Mouse (Mus musculus) liver, embryonic 15.5 days (tissue): ENCODE data around the gene Gm28048. TPM values are rescaled to one million over a fixed set of nuclear protein-coding genes. Genes with fewer than 3 reads are reported as not detected.

Source experiments
- ATAC-seq: fragments of 200-750 bp; cut with Nextera tagmentation; 2 replicates; pipeline ENCODE4 v1.8.0; 2017; ENCODE audit warnings: moderate number of reproducible peaks, mild to moderate bottlenecking, moderate library complexity; ENCODE audit not compliant: insufficient read depth
- H3K27ac ChIP-seq: fragments of 300-500 bp; sonication (generic); replicated peaks from 2 replicates; pipeline ENCODE4 v1.5.1; 2015; ENCODE audit warnings: mild to moderate bottlenecking, inconsistent platforms
- H3K27me3 ChIP-seq: fragments of 300-500 bp; sonication (generic); 2 replicates; pipeline ENCODE4 v1.6.1; 2015; ENCODE audit warnings: mild to moderate bottlenecking, inconsistent platforms
- H3K36me3 ChIP-seq: fragments of 300-500 bp; sonication (generic); replicated peaks from 2 replicates; pipeline ENCODE4 v1.6.1; 2015; ENCODE audit warnings: moderate library complexity, mild to moderate bottlenecking, inconsistent platforms
- H3K4me1 ChIP-seq: fragments of 300-500 bp; sonication (generic); replicated peaks from 2 replicates; pipeline ENCODE4 v1.6.1; 2015; ENCODE audit warnings: inconsistent platforms
- H3K4me2 ChIP-seq: fragments of 300-500 bp; sonication (generic); 2 replicates; pipeline ENCODE4 v1.6.1; 2015; ENCODE audit warnings: moderate library complexity, mild to moderate bottlenecking, inconsistent platforms
- H3K4me3 ChIP-seq: fragments of 300-500 bp; sonication (generic); replicated peaks from 2 replicates; pipeline ENCODE4 v1.5.1; 2015; ENCODE audit warnings: mild to moderate bottlenecking, inconsistent platforms
- H3K9ac ChIP-seq: fragments of 300-500 bp; sonication (generic); 2 replicates; pipeline ENCODE4 v1.6.1; 2015; ENCODE audit warnings: moderate library complexity, mild to moderate bottlenecking, inconsistent platforms
- H3K9me3 ChIP-seq: fragments of 300-500 bp; sonication (generic); replicated peaks from 2 replicates; pipeline ENCODE4 v1.6.1; 2016; ENCODE audit warnings: inconsistent platforms
- WGBS: fragments of 180-500 bp; shearing (Covaris S2); methylation state at CpG from one replicate; pipeline ENCODE4 v1.1.7; 2015; ENCODE audit warnings: mixed read lengths; ENCODE audit not compliant: insufficient replicate concordance; 5-methylcytosine and 5-hydroxymethylcytosine counted together
- polyA plus RNA-seq: library from polyadenylated mRNA; unstranded; fragments of >200 nt; fragmentation: Nextera tagmentation; extraction: Ambion mirVana; gene quantifications from 2 replicates; pipeline ENCODE4 v1.2.1, GENCODE M21; 2015

Gene Gm28048
- polyA plus RNA-seq, 1 experiment from 2014 or later, result 9.2 TPM

DNA sequence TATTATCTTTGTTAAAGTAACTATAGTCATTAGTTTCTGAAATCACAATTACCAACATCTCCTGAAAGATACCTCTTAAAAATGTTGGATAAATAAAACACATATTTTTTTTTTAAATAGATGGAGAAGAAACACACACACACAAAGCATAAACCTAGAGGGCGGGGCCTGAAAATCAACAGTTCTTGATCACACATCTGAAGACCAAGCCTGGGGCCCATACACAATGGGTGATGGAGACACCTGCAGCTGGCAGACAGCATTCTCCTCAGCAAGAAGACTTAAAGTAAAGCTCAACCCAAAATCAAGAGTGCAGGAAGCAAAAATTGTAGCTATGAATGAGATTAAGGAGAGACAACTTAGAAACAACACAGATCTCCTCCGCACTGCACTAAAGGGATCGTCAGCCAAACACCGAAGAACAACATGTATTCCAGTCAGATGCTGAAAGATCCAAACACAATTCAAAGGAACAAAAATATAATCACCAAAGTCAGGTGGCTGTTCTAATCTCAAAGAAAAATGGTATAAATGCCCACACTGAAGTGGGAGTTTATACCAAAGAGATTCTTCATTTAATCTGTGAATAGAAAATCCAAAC lies 44.1 kb downstream of the Gm28048 start:
- Histone ChIP-seq H3K27ac (no peak overlapping the region), H3K9me3 (no peaks in the 10 kb centered on the region), H3K4me1 (peaks cover 4% of the 10 kb centered on the region), H3K4me2 (no peak overlapping the region), H3K27me3 (no peaks in the 10 kb centered on the region), H3K4me3 (no peak overlapping the region), H3K9ac (no peak overlapping the region), H3K36me3 (no peaks in the 10 kb centered on the region)
- WGBS, result 87% methylated on average over 4 of the region's 4 CpGs
- ATAC-seq, result no peak

DNA sequence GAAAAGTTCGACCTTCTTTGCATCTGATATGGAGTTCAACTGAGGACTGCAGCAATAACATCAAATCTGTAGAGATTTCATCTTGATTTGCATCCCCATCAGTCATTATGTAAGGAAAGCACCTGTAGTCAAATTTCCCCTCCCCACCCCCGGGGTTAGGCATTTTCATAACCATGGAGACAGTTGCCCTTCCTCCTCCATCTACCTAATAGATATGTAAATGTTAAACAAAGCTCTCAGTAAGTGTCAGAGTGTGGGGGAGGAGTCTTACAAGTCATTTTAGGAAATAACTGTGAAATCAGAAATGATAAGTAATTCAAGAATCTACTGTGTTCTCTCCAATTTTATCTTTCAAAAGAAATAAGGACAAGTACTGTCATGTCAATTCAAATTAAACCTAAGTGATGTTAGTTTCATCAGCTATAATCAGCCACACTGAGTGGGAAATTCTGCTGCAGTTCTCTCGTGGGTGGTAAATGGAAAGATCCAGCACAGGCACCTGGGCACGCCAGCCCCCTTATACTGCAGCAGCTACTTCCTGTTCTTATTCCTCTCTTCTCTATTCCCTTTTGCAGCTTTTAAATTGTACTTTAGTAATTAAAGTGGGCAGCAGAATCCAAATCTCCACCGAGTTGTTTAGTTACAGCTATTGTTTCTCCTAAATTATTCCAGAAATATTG lies 45.3 kb downstream of the Gm28048 start:
- H3K9ac ChIP-seq, result no peak overlapping the region
- ATAC-seq, result no peak
- H3K4me1 ChIP-seq, result peaks cover 17% of the 10 kb centered on the region
- H3K4me2 ChIP-seq, result no peak overlapping the region
- WGBS, result 44% methylated on average over 5 of the region's 5 CpGs
- no peaks in the 10 kb centered on the region for H3K36me3 ChIP-seq
- H3K27ac ChIP-seq, result no peak overlapping the region
- no peaks in the 10 kb centered on the region for H3K27me3 ChIP-seq
- H3K4me3 ChIP-seq, result no peak overlapping the region
- H3K9me3 ChIP-seq, result no peaks in the 10 kb centered on the region

DNA sequence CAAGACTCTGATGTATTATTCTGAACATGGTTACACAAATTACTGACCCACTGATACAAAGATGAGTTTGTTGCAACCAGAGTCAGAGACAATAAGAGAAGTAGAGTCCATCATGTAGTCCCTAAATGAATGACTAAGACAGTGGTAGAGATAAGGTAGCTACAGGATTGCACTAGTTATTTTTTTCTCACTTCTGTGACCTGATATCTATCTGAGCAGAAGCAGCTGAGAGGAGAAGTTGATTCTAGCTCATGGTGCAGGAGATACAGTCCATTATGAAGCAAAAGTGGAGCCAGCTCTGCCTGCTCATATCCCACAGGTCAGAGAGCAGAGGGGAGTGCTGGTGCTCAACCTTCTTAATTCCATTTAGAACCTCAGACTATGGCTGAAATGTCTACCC lies 49.7 kb downstream of the Gm28048 start:
- Histone ChIP-seq H3K4me2 (no peak overlapping the region), H3K4me3 (no peak overlapping the region), H3K9me3 (no peaks in the 10 kb centered on the region), H3K27me3 (no peaks in the 10 kb centered on the region), H3K9ac (no peak overlapping the region), H3K27ac (no peak overlapping the region), H3K4me1 (peaks cover 32% of the 10 kb centered on the region), H3K36me3 (no peaks in the 10 kb centered on the region)
- no peak for ATAC-seq

DNA sequence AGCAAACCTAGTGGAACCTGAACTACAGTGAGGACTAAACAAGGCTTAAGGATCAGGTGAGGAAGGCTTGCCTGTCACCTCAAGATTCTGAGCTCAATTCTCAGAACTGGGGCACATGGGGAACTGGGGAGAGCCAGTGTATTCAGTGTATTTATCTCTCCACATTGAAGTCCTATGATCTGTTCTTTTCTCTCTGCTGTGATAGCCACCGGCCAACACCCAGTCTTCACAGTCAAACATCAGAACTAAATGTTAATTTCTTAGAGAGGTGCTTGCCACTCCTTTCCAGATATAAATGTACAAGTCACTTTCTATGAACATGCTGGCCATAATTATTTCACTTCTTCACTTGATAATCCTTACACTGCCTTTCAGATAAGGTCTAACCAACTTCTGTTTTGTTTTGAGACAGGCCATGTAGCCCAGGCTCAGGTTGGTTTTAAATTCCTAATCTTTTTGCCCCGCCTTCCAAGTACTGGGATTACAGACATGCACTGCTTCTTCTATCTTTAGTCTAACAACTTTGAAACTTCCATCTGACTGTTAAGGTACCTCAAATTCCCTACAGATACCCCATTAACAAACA lies 50.5 kb downstream of the Gm28048 start:
- no peak for ATAC-seq
- H3K27me3 ChIP-seq, result no peaks in the 10 kb centered on the region
- H3K4me2 ChIP-seq, result no peak overlapping the region
- H3K4me3 ChIP-seq, result no peak overlapping the region
- peaks cover 32% of the 10 kb centered on the region for H3K4me1 ChIP-seq
- no peak overlapping the region for H3K27ac ChIP-seq
- no peak overlapping the region for H3K9ac ChIP-seq
- WGBS, result 46% methylated on average over 2 of the region's 2 CpGs
- H3K36me3 ChIP-seq, result no peaks in the 10 kb centered on the region
- H3K9me3 ChIP-seq, result no peaks in the 10 kb centered on the region

DNA sequence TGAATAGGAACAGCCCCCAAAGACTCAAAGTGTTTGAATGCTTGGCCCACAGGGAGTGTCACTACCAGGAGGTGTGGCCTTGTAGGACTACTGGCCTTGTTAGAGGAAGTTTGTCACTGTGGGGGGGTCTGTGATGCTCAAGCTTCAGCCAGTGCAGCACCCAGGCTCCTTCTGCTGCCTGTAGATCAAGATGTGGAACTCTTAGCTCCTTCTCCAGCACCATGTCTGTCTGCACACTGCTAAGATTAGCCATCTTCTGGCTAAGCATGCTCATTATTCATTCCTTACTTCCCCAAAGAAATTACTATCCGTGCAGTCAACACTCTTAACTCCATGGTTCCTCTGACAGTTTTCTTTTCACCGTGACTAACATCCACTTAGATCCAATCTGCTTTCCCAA lies 51.8 kb downstream of the Gm28048 start:
- no peak for ATAC-seq
- Histone ChIP-seq H3K4me2 (no peak overlapping the region), H3K4me1 (peaks cover 32% of the 10 kb centered on the region)

DNA sequence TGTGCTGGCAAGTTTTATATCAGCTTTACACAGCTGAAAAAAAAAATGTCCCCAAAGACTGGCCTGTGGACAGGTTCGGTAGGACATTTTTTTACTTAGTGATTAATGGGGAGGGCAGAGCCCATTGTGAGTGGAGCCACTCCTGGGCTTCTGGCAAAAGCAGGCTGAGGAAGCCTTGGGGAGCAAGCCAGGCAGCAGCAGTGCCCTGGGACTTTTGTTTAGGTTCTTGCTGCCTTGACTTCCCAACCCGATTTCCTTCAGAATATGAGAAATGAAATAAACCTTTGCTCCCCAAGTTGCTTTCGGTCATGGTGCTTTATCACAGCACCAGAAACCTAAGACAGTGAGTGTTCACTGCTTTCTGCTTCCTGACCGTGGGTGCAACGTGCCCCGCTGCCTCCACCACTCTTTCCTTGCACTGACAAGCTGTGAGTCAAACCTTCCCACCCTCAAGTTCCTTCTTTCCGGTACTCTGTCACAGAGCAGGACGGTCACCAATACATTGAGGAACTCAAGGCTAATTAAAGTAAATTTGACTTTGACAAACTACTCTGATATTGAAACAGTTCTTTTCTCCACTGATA lies 53.2 kb downstream of the Gm28048 start:
- Histone ChIP-seq H3K9ac (no peak overlapping the region), H3K27ac (no peak overlapping the region), H3K27me3 (no peaks in the 10 kb centered on the region), H3K4me2 (0 out of 2 replicates have a peak overlapping the region, but pooled peaks have one; percentile 6), H3K36me3 (no peaks in the 10 kb centered on the region), H3K4me1 (peaks cover 32% of the 10 kb centered on the region), H3K4me3 (no peak overlapping the region), H3K9me3 (no peaks in the 10 kb centered on the region)
- ATAC-seq, result no peak
- WGBS, result 24% methylated on average over 8 of the region's 8 CpGs

More for the DNA sequence above, 51.8 kb downstream of the Gm28048 start:
- Histone ChIP-seq H3K9me3 (no peaks in the 10 kb centered on the region), H3K9ac (no peak overlapping the region), H3K27me3 (no peaks in the 10 kb centered on the region), H3K36me3 (no peaks in the 10 kb centered on the region), H3K4me3 (no peak overlapping the region), H3K27ac (no peak overlapping the region)
- WGBS, result 44% methylated on average over 2 of the region's 2 CpGs

DNA sequence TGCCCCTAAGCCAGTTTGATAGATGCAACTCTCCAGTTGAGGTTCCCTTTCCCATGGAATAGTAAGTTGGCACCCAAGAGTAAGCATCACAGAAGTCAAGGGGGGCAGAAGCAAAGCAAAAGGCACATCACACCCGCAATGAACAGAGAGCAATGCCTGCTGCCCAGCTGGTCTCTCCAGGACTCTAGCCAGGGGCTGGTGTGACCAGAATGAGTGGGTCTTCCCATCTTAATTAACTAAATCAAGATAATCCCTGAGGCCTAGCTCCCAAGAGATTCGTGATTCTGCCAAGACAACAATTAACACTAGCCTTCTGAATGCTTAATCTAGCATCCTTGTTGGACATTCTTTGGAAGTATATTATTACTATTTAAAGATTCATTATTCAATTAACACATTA lies 58.3 kb downstream of the Gm28048 start:
- WGBS, result 73% methylated on average over 2 of the region's 2 CpGs

DNA sequence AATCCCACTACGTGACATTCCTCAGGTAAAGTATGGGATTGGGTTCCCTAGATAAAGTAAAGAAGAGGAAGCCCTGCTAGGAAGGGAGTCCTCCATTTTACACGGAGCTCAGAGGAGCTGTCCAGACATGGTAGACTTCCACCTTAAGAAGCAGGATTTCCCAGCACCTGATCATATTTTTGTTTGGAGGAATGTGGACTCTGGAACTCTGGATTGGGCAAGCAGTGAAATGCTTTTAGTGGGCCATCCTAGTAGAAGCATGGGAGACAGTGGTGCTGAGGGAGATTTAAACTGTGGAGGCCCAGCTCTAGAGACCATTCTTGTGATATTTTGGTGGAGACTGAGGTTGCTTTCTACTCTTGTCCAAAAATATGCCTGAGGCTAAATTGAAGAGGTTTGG lies 59.3 kb downstream of the Gm28048 start:
- H3K4me3 ChIP-seq, result no peak overlapping the region
- 55% methylated on average over 2 of the region's 2 CpGs for WGBS
- H3K9ac ChIP-seq, result no peak overlapping the region
- no peak overlapping the region for H3K27ac ChIP-seq
- H3K9me3 ChIP-seq, result no peaks in the 10 kb centered on the region
- ATAC-seq, result no peak
- H3K27me3 ChIP-seq, result no peaks in the 10 kb centered on the region
- no peaks in the 10 kb centered on the region for H3K36me3 ChIP-seq
- peaks cover 13% of the 10 kb centered on the region for H3K4me1 ChIP-seq
- H3K4me2 ChIP-seq, result no peak overlapping the region

More for the DNA sequence above, 58.3 kb downstream of the Gm28048 start:
- Histone ChIP-seq H3K36me3 (no peaks in the 10 kb centered on the region), H3K27ac (no peak overlapping the region), H3K9ac (no peak overlapping the region), H3K4me3 (no peak overlapping the region), H3K4me1 (peaks cover 9% of the 10 kb centered on the region; the same call in 1 of the 2 replicates), H3K4me2 (no peak overlapping the region), H3K9me3 (no peaks in the 10 kb centered on the region), H3K27me3 (no peaks in the 10 kb centered on the region)
- ATAC-seq, result no peak

DNA sequence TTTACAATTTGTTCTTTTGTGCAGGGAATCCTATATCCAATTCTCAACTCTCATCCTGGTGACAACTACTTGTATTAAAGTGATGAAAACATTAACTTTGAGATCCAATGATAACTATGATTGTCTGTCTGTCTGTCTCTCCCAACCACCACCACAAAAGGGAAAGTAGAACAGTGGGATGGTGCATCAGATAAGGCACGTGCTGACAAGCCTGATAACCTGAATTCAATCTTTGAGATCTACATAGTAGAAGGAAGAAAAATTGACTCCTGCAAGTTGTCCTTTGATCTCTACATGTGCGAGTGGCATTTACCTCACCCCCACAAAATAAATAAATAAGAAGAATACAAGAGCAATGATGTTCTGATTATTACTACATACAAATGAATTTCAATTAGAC lies 62.6 kb downstream of the Gm28048 start:
- Histone ChIP-seq H3K4me1 (peaks cover 18% of the 10 kb centered on the region), H3K27ac (no peak overlapping the region), H3K4me2 (no peak overlapping the region), H3K4me3 (no peak overlapping the region), H3K36me3 (no peaks in the 10 kb centered on the region), H3K27me3 (no peaks in the 10 kb centered on the region), H3K9me3 (no peaks in the 10 kb centered on the region), H3K9ac (no peak overlapping the region)
- no peak for ATAC-seq
- WGBS, result 27% methylated on average over 2 of the region's 2 CpGs

DNA sequence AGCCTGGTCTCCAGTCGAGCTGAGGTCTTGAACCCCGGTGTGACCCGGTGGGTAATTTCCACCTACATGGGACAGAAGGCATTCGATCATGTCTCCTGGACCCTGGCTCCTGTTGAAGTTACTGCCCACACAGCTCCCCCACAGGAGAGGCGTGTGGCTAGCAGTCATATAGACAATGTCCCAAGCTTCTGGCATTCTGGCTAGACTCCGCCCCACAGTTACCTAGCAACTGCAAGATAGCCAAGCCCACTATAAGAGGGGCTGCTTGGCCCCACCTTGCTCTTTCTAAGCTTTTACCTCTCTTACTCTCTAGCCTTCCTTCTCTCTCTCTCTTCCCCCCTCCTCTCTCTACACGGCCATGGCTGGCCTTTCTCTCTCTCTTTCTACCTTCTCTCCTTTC lies 64.1 kb downstream of the Gm28048 start:
- H3K9me3 ChIP-seq, result no peaks in the 10 kb centered on the region
- no peaks in the 10 kb centered on the region for H3K27me3 ChIP-seq
- no peaks in the 10 kb centered on the region for H3K36me3 ChIP-seq
- no peak overlapping the region for H3K9ac ChIP-seq
- H3K4me2 ChIP-seq, result no peak overlapping the region
- H3K27ac ChIP-seq, result no peak overlapping the region
- WGBS, result 73% methylated on average over 7 of the region's 7 CpGs
- no peak overlapping the region for H3K4me3 ChIP-seq
- no peak for ATAC-seq
- H3K4me1 ChIP-seq, result peaks cover 30% of the 10 kb centered on the region

DNA sequence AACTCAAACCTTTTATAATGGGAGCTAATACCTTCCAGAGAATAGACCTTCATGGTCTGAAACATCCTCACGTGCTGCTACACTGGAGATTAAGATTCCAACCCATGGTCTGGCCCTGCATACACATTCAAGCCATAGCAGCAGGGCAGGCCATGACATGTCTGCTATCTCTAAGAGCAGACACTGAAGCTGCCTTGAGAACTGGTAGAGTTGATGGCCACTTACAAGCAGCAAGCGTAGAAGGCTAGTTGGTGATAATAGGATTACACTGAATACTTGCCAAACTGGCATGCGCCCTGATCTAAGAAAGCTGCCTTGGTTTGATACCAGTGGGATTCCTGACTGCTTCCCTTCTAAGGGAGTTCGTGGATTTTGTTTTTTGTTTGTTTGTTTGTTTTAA lies 68.1 kb downstream of the Gm28048 start:
- no peaks in the 10 kb centered on the region for H3K36me3 ChIP-seq
- H3K4me1 ChIP-seq, result peaks cover 30% of the 10 kb centered on the region
- no peak overlapping the region for H3K4me3 ChIP-seq
- no peak overlapping the region for H3K27ac ChIP-seq
- no peak overlapping the region for H3K9ac ChIP-seq
- 30% methylated on average over 4 of the region's 4 CpGs for WGBS
- ATAC-seq, result peak; percentile 81
- H3K4me2 ChIP-seq, result no peak overlapping the region
- H3K27me3 ChIP-seq, result no peaks in the 10 kb centered on the region
- H3K9me3 ChIP-seq, result no peaks in the 10 kb centered on the region
